Mouse (Mus musculus) liver, postnatal 0 days (tissue): ENCODE measurements around the gene Cyb5d1. TPM values are rescaled to one million over a fixed set of nuclear protein-coding genes. Genes with fewer than 3 reads are reported as not detected.
A peak's percentile ranks its signal among the peaks of the same experiment; 100 is the strongest.

Experiments used
- ATAC-seq: fragments of 200-750 bp; cut with Nextera tagmentation; 2 replicates; pipeline ENCODE4 v1.8.0; 2017; ENCODE audit warnings: mild to moderate bottlenecking, moderate library complexity
- DNase-seq: peaks from one replicate; pipeline ENCODE4 v3.0.0-alpha.2; 2016
- H3K27ac ChIP-seq: fragments of 300-500 bp; sonication (generic); 2 replicates; pipeline ENCODE4 v1.5.1; 2014; ENCODE audit warnings: antibody characterized with exemption, moderate library complexity, mild to moderate bottlenecking, low read depth
- H3K27me3 ChIP-seq: fragments of 300-500 bp; sonication (generic); 2 replicates; pipeline ENCODE4 v1.6.1; 2014; ENCODE audit warnings: low read length, control low read depth, mixed read lengths; ENCODE audit not compliant: insufficient read depth
- H3K36me3 ChIP-seq: fragments of 300-500 bp; sonication (generic); replicated peaks from 2 replicates; pipeline ENCODE4 v1.6.1; 2014; ENCODE audit warnings: mild to moderate bottlenecking, control low read depth, low read length, moderate library complexity, mixed read lengths; ENCODE audit not compliant: insufficient read depth
- H3K4me1 ChIP-seq: fragments of 300-500 bp; sonication (generic); 2 replicates; pipeline ENCODE4 v1.6.1; 2014; ENCODE audit warnings: antibody characterized with exemption, mild to moderate bottlenecking, control low read depth; ENCODE audit not compliant: insufficient read depth
- H3K4me2 ChIP-seq: fragments of 300-500 bp; sonication (generic); 2 replicates; pipeline ENCODE4 v1.6.1; 2014; ENCODE audit warnings: low read depth, mild to moderate bottlenecking, low read length, moderate library complexity, mixed read lengths
- H3K4me3 ChIP-seq: fragments of 300-500 bp; sonication (generic); 2 replicates; pipeline ENCODE4 v1.5.1; 2014; ENCODE audit warnings: low read depth, low read length
- H3K9ac ChIP-seq: fragments of 300-500 bp; sonication (generic); replicated peaks from 2 replicates; pipeline ENCODE4 v1.6.1; 2014; ENCODE audit warnings: mild to moderate bottlenecking, moderate library complexity
- H3K9me3 ChIP-seq: fragments of 300-500 bp; sonication (generic); 2 replicates; pipeline ENCODE4 v1.6.1; 2016; ENCODE audit warnings: mild to moderate bottlenecking, control low read depth, low read length, mixed read lengths
- CTCF ChIP-seq: sonication (generic); IDR thresholded peaks from 2 replicates; pipeline ENCODE4 v1.5.1; 2016; ENCODE audit warnings: antibody characterized with exemption, low read depth
- EP300 ChIP-seq: IDR thresholded peaks from 2 replicates; pipeline ENCODE4 v1.6.1; 2016; ENCODE audit warnings: antibody characterized with exemption, low read depth, mild to moderate bottlenecking
- WGBS: fragments of 180-500 bp; shearing (Covaris S2); extraction: QIAGEN DNeasy Blood & Tissue Kit; methylation state at CpG from one replicate; pipeline ENCODE4 v1.1.7; 2014; ENCODE audit not compliant: insufficient replicate concordance; 5-methylcytosine and 5-hydroxymethylcytosine counted together
- polyA plus RNA-seq: library from polyadenylated mRNA; unstranded; fragments of >200 nt; fragmentation: Nextera tagmentation; extraction: Ambion mirVana; gene quantifications from 2 replicates; pipeline ENCODE4 v1.2.1, GENCODE M21; 2015

The Cyb5d1 gene
- polyA plus RNA-seq, 1 experiment from 2014 or later: 5.4 TPM

DNA sequence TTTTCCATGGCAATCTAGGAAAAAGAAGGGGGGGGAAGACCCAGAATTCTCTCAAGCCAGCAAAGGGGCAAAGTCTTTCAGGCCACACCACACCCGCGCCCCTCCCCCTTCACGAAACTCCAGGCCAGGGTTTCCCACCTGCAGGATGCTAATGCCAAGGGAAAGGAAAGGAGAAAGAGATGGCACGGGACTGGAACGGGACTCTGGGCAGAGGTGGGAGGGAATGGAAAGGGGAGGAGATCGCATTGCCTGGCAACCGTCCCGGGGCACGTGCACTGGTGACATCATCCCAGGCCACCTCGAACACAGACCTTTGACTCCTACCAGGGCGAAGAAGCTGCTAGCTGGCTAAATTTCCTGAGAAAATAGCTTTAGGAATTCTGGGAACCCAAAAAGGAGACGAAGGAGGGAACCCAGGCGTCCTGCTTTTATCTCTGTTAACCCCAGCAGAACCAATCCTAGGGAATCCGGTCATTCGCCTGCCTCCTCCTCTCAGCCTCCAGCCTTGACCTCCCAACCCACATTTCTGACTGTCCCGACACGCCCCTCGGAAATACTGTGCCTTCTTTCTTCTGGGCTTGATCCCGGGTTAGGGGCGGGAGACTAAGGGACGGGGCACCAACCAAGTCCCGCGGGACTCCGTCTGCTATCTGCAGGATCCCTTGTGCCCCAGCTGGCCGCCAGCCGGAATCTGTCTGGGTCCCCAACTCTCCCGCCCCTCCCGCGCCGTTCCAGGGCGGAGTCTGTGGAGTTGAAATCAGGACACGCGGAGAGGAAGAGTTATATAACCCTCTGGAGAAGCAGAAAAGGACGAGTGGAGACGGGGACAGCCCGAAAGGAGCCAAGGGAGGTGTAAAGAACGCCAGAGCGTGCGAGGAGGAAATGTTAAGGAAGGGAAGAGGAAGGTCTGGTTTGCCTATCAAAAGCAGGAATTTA is 22.3 kb upstream of the Cyb5d1 start:
- Histone ChIP-seq H3K9ac (peak overlapping the region; percentile 60), H3K27me3 (peaks cover 18% of the 10 kb centered on the region), H3K4me3 (peak overlapping the region; percentile 55), H3K27ac (peak overlapping the region; percentile 94), H3K4me2 (peak overlapping the region; percentile 93), H3K4me1 (peaks cover 71% of the 10 kb centered on the region), H3K9me3 (no peaks in the 10 kb centered on the region), H3K36me3 (no peaks in the 10 kb centered on the region)
- 0% methylated on average over 38 of the region's 39 CpGs for WGBS
- peak; percentile 69 for ATAC-seq
- no peak for TF ChIP-seq CTCF
- peak; percentile 64; the same call in 1 of the 2 replicates for TF ChIP-seq EP300
- peak; percentile 91 for DNase-seq

DNA sequence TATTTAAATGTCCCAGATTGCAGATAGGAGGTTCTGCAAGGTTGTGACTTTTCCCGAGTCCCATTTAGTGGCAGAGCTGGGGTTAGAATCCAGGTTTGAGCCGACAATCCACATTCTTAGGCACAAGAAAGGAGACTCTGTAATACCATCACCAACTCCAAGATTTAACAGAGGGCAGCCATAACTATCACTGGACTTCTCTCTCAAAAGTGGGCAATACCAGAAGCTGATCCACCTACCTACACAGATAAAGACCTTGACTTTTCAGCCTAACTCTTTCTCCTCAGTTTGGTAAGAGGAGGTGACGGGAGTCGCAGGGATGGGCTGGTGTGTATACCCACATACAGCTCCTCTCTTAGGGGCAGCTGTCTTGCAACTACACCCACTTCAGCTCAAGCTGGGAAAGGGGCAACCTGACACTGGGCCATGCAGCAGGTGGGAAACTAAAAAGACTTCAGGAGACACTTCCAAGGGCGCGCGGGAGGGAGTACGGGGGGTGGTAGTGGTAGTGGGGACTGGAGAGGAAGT is 21.6 kb upstream of the Cyb5d1 start:
- Histone ChIP-seq H3K27me3 (peaks cover 11% of the 10 kb centered on the region), H3K9ac (peak overlapping the region; percentile 42; the same call in 1 of the 2 replicates), H3K4me3 (peak overlapping the region; percentile 59), H3K4me2 (peak overlapping the region; percentile 93), H3K9me3 (no peaks in the 10 kb centered on the region), H3K4me1 (peaks cover 78% of the 10 kb centered on the region), H3K36me3 (no peaks in the 10 kb centered on the region), H3K27ac (peak overlapping the region; percentile 94)
- ATAC-seq (no peak), DNase-seq (no peak)
- TF ChIP-seq EP300: no peak
- TF ChIP-seq CTCF: no peak
- 28% methylated on average over 8 of the region's 8 CpGs for WGBS

DNA sequence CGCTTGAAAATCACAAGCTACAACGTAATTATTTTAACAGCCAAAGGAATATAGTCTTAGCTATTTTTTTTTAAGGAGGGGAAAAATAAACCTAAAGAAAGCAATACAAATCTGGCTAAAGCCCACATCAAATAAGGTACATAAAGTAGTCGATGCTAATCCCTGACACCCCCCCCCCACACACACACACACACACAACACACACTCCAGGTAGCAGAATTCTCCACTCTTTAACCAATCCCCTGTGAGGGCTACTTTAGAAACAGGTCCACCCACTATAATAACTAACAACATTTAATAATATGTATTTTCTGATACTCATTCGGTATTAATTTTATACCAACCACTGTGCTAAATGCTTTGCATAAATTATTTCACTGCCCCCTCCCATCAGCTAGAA is 21.1 kb upstream of the Cyb5d1 start:
- TF ChIP-seq EP300 (no peak), CTCF (no peak)
- Histone ChIP-seq H3K4me3 (peak overlapping the region; percentile 59), H3K4me2 (peak overlapping the region; percentile 93), H3K27me3 (peaks cover 8% of the 10 kb centered on the region), H3K4me1 (peaks cover 82% of the 10 kb centered on the region), H3K36me3 (no peaks in the 10 kb centered on the region), H3K9me3 (no peaks in the 10 kb centered on the region), H3K27ac (peak overlapping the region; percentile 96), H3K9ac (peak overlapping the region; percentile 0; the same call in 1 of the 2 replicates)
- DNase-seq (no peak), ATAC-seq (no peak)
- 4% methylated on average over 4 of the region's 4 CpGs for WGBS

DNA sequence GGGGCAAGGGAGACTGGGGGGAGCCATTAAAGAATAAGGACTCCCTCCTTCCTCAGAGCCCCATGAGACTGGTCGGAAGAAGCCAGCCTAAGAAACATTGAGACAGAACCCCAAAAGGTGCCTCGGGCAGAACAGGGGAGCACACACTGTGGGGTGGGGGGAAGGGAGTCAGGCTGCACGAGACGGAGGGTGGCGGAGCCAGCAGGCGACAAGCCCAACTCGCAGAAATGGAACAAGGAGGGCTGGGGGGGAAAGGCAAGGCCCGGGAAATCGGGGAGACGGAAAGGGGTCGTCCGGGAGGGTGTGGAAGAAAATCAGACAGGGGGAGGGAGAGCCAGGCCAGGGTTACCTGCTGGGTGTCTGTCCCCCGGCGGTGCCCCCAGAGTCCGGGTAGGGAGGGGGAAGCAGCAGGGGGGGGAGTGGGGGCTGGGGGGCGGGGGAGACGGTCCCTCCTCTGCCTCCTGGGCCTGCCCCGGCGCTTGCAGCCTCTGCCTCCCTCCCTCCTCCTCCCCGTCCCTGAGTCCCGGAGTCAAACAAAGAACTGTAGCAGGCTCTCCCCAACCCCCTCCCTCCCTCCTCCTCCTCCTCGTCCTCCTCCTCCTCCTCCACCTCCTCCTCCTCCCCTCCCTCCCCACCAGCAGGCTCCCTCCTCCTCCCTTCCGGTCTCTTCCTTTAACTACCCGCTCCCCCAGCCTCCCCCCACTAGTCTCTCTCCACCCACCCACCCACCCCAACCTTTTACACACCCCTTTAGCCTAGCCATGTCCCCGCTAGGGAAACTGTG is 20.4 kb upstream of the Cyb5d1 start:
- Histone ChIP-seq H3K4me2 (peak overlapping the region; percentile 93), H3K27me3 (peaks cover 1% of the 10 kb centered on the region), H3K4me3 (peak overlapping the region; percentile 59), H3K9ac (peak overlapping the region; percentile 72), H3K36me3 (no peaks in the 10 kb centered on the region), H3K4me1 (peaks cover 81% of the 10 kb centered on the region), H3K27ac (peak overlapping the region; percentile 96), H3K9me3 (no peaks in the 10 kb centered on the region)
- ATAC-seq: no peak
- peak; percentile 53 for DNase-seq
- WGBS: 4% methylated on average over 12 of the region's 25 CpGs
- TF ChIP-seq EP300: no peak
- TF ChIP-seq CTCF: no peak

DNA sequence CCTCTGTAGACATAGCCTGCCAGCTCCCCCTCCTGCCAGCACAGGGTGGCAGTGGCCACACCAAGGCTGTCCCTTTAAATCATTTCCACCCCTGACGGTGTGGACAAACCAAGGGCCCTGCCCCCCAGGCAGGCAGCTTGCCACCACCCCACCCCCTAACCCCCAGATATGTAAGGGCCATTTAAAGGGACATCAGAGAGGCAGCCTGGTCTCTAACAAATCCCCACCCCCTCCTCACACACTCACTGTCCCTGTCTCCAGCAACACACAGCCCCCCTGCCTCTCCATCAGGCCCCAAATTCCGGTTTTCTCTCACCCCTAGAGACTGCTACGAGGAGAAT is 19.9 kb upstream of the Cyb5d1 start:
- no peaks in the 10 kb centered on the region for H3K27me3 ChIP-seq
- H3K9me3 ChIP-seq: no peaks in the 10 kb centered on the region
- 11% methylated on average over 3 of the region's 3 CpGs for WGBS
- peak overlapping the region; percentile 96 for H3K27ac ChIP-seq
- H3K4me1 ChIP-seq: peaks cover 76% of the 10 kb centered on the region
- ATAC-seq (peak; percentile 3; the same call in 1 of the 2 replicates), DNase-seq (peak; percentile 73)
- peak overlapping the region; percentile 59 for H3K4me3 ChIP-seq
- peak overlapping the region; percentile 72 for H3K9ac ChIP-seq
- TF ChIP-seq CTCF (0 out of 2 replicates have a peak, but pooled peaks have one; percentile 24), EP300 (no peak)
- peak overlapping the region; percentile 93 for H3K4me2 ChIP-seq
- no peaks in the 10 kb centered on the region for H3K36me3 ChIP-seq
